Mouse (Mus musculus) MEL (cell line): ENCODE results near the gene Rmdn2.

Experiments used
- CTCF ChIP-seq, 3 experiments: IDR thresholded peaks in 2 of 3; conservative IDR thresholded peaks in 1 of 3; 2 replicates each; pipeline ENCODE4 v1.5.1; 2011 to 2012; ENCODE audit warnings: low read length in 3 of 3, low read depth in 2 of 3, mild to moderate bottlenecking in 2 of 3, improper control_type of control experiment in 1 of 3, inconsistent platforms in 1 of 3, mixed read lengths in 1 of 3, moderate library complexity in 1 of 3; ENCODE audit not compliant: control insufficient read depth in 1 of 3, insufficient read depth in 1 of 3, poor library complexity in 1 of 3, severe bottlenecking in 1 of 3
- GATA1 ChIP-seq: IDR thresholded peaks from 2 replicates; pipeline ENCODE4 v1.6.1; 2011; ENCODE audit warnings: low read depth, low read length, improper control_type of control experiment
- POLR2A ChIP-seq, 2 experiments: IDR thresholded peaks; 2 replicates each; pipeline ENCODE4 v1.6.1; 2011 to 2012; ENCODE audit warnings: low read length in 2 of 2, mild to moderate bottlenecking in 2 of 2, control low read depth in 1 of 2, improper control_type of control experiment in 1 of 2, low read depth in 1 of 2, moderate library complexity in 1 of 2; ENCODE audit not compliant: control insufficient read depth in 1 of 2, insufficient read depth in 1 of 2, poor library complexity in 1 of 2
- TAL1 ChIP-seq: IDR thresholded peaks from 2 replicates; pipeline ENCODE4 v1.6.1; 2012; ENCODE audit warnings: mild to moderate bottlenecking, inconsistent platforms, low read length, moderate library complexity, mixed read lengths
- TBP ChIP-seq: IDR thresholded peaks from 2 replicates; pipeline ENCODE4 v1.8.0; 2011; ENCODE audit warnings: low read depth, low read length, improper control_type of control experiment
- USF2 ChIP-seq, 2 experiments: IDR thresholded peaks; 2 replicates each; pipeline ENCODE4 v1.6.1; 2011 to 2012; ENCODE audit warnings: improper control_type of control experiment in 2 of 2, low read length in 2 of 2, borderline replicate concordance in 1 of 2, inconsistent platforms in 1 of 2, low read depth in 1 of 2, mild to moderate bottlenecking in 1 of 2; ENCODE audit not compliant: insufficient read depth in 1 of 2
- ZC3H11A ChIP-seq: IDR thresholded peaks from 2 replicates; pipeline ENCODE4 v1.6.1; 2012; ENCODE audit warnings: low read depth, mild to moderate bottlenecking, inconsistent platforms, low read length, improper control_type of control experiment

GRCm38 (mm10) chr17:79726613-79727012, 115.0 kb downstream of the Rmdn2 start:
- TF ChIP-seq ZC3H11A (no peak), POLR2A (IDR thresholded peaks at IDR 0.05; ENCODE audit: control insufficient read depth in 1 of 2, insufficient read depth in 1 of 2, low read depth in 1 of 2, low read length in 2 of 2, poor library complexity in 1 of 2) (no peak), USF2 (IDR thresholded peaks at IDR 0.05; ENCODE audit: borderline replicate concordance in 1 of 2, insufficient read depth in 1 of 2, low read depth in 1 of 2, low read length in 2 of 2) (no peak), TAL1 (no peak), TBP (no peak), CTCF (IDR thresholded peaks at IDR 0.05 in 2 of 3, conservative IDR thresholded peaks at IDR 0.05 in 1 of 3; ENCODE audit: control insufficient read depth in 1 of 3, insufficient read depth in 1 of 3, low read depth in 2 of 3, low read length in 3 of 3, poor library complexity in 1 of 3, severe bottlenecking in 1 of 3) (no peak), GATA1 (no peak)
